27 mouse cellular contexts compared by ENCODE assay signal in the genomic region with DNA sequence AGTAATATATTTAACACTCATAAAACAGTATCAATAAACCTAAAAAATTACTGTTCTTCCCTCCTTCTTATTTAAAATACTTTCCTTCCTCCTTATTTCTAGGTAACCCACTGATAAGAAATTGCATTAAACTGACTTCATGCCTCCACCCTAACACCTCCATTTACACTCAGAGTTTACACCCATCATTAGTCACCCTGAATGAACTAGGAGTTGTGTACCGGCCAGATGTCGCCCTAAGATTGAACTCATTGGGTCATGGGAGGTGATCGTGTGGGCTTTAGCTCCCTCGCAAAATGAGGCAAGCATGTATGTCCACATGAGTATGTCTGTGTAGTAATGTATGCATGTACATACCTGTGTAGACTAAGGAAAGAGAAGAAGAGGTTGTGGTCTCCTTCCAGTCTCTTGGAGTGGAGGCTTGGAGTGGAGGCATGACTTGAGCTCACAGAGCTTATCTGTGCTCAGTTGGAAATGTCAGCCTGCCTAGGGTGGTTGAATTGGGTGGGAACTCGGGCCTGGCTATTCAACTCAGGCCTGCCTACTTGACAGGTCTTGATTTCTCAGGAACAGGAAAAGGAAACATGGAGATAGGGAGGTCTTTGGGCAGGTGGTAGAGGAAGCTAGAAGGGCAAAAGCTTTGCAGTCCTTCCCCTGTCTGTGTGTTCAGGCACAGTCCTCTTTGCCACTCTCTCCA. TPM values are rescaled to one million over a fixed set of nuclear protein-coding genes. Genes with fewer than 3 reads are reported as not detected.
DNase-seq lines count a peak whose midpoint lies in the region; ATAC-seq and TF ChIP-seq lines count a peak whose summit lies in the region.
"Had no signal": no experiment of that assay in that cellular context is flagged by ENCODE, and none has a peak within 500 bp of the region (broad histone marks: within the 10 kb centered on the region; RNA-seq: fewer than 3 reads in every experiment).

No protein-coding gene starts in this region.

- H3K27me3 ChIP-seq in intestine, embryonic 16.5 days (replicated peaks; ENCODE audit: control insufficient read depth, insufficient read depth, low read length) = no peaks in the 10 kb centered on the region
- H3K27me3 ChIP-seq in stomach, embryonic 14.5 days (ENCODE audit: control insufficient read depth, insufficient read depth, low read length) = no peaks in the 10 kb centered on the region
- H3K27me3 ChIP-seq in stomach, postnatal 0 days (ENCODE audit: control insufficient read depth, insufficient read depth, low read length) = no peaks in the 10 kb centered on the region
- H3K27me3 ChIP-seq in hindbrain, postnatal 0 days (ENCODE audit: insufficient read depth, low read length) = no peaks in the 10 kb centered on the region
- H3K27me3 ChIP-seq: embryonic facial prominence, embryonic 13.5 days; forebrain, embryonic 12.5 days; forebrain, embryonic 15.5 days; heart, embryonic 13.5 days had no signal

- peak; percentile 66 for DNase-seq in heart, adult 11 months
- DNase-seq in heart, adult 8-10 months (ENCODE audit: low spot score) = no peak
- DNase-seq in stomach, postnatal 0 days (ENCODE audit: low spot score) = peak; percentile 52
- no peak for DNase-seq in MN1 (ENCODE audit: low spot score)
- DNase-seq in thymus, postnatal 25 days = no peak
- no peak for DNase-seq in hindbrain, postnatal 0 days (ENCODE audit: low spot score)
- DNase-seq: adrenal gland, adult 2 months; adrenal gland, postnatal 14 days; embryo, embryonic 11 days; gastrocnemius, postnatal 14 days; heart, adult 18-20 months; heart, postnatal 14 days; heart, postnatal 4 days had no signal

- no peak for TF ChIP-seq EP300 in stomach, postnatal 0 days (optimal IDR thresholded peaks at IDR 0.05)

- no peak overlapping the region for H3K4me3 ChIP-seq in intestine, embryonic 16.5 days (ENCODE audit: low read length)
- no peak overlapping the region for H3K4me3 ChIP-seq in stomach, embryonic 14.5 days (ENCODE audit: low read depth, low read length)
- no peak overlapping the region for H3K4me3 ChIP-seq in stomach, postnatal 0 days (ENCODE audit: low read depth, low read length)
- H3K4me3 ChIP-seq in hindbrain, postnatal 0 days (ENCODE audit: low read length) = no peak overlapping the region
- H3K4me3 ChIP-seq: embryonic facial prominence, embryonic 10.5 days; embryonic facial prominence, embryonic 13.5 days; erythroblast, embryonic 14.5 days; forebrain, embryonic 12.5 days; forebrain, embryonic 15.5 days; heart, embryonic 10.5 days; heart, embryonic 13.5 days had no signal

- 65% methylated on average over 5 of the region's 5 CpGs for WGBS in intestine, embryonic 16.5 days
- WGBS in stomach, embryonic 14.5 days = 63% methylated on average over 5 of the region's 5 CpGs
- WGBS in stomach, postnatal 0 days = 43% methylated on average over 5 of the region's 5 CpGs
- 83% methylated on average over 5 of the region's 5 CpGs for WGBS in hindbrain, postnatal 0 days

- no peak overlapping the region for H3K27ac ChIP-seq in intestine, embryonic 16.5 days (ENCODE audit: low read length)
- no peak overlapping the region; the same call in 1 of the 2 replicates for H3K27ac ChIP-seq in stomach, embryonic 14.5 days (ENCODE audit: low read length)
- peak overlapping the region; percentile 81 for H3K27ac ChIP-seq in stomach, postnatal 0 days (replicated peaks)
- H3K27ac ChIP-seq in hindbrain, postnatal 0 days = no peak overlapping the region
- H3K27ac ChIP-seq: embryonic facial prominence, embryonic 10.5 days; embryonic facial prominence, embryonic 13.5 days; forebrain, embryonic 12.5 days; forebrain, embryonic 15.5 days; heart, embryonic 10.5 days; heart, embryonic 13.5 days; hindbrain, embryonic 14.5 days had no signal

- no peaks in the 10 kb centered on the region for H3K36me3 ChIP-seq in intestine, embryonic 16.5 days (ENCODE audit: control insufficient read depth, insufficient read depth, low read length)
- no peaks in the 10 kb centered on the region for H3K36me3 ChIP-seq in stomach, embryonic 14.5 days (ENCODE audit: control insufficient read depth, insufficient read depth, low read length)
- no peaks in the 10 kb centered on the region for H3K36me3 ChIP-seq in stomach, postnatal 0 days (ENCODE audit: control insufficient read depth, insufficient read depth, low read length)
- no peaks in the 10 kb centered on the region for H3K36me3 ChIP-seq in hindbrain, postnatal 0 days (ENCODE audit: insufficient read depth, low read length)
- H3K36me3 ChIP-seq: embryonic facial prominence, embryonic 10.5 days; embryonic facial prominence, embryonic 13.5 days; forebrain, embryonic 12.5 days; forebrain, embryonic 15.5 days; heart, embryonic 10.5 days; heart, embryonic 13.5 days had no signal

- no peaks in the 10 kb centered on the region for H3K9me3 ChIP-seq in intestine, embryonic 16.5 days (ENCODE audit: control insufficient read depth, low read length)
- no peaks in the 10 kb centered on the region for H3K9me3 ChIP-seq in stomach, embryonic 14.5 days (ENCODE audit: control insufficient read depth, low read depth, low read length)
- no peaks in the 10 kb centered on the region for H3K9me3 ChIP-seq in stomach, postnatal 0 days (ENCODE audit: control insufficient read depth, low read length)
- no peaks in the 10 kb centered on the region for H3K9me3 ChIP-seq in hindbrain, postnatal 0 days (ENCODE audit: low read length)
- H3K9me3 ChIP-seq: embryonic facial prominence, embryonic 10.5 days; embryonic facial prominence, embryonic 13.5 days; forebrain, embryonic 12.5 days; forebrain, embryonic 15.5 days; heart, embryonic 10.5 days; heart, embryonic 13.5 days had no signal

- H3K4me1 ChIP-seq in intestine, embryonic 16.5 days (ENCODE audit: control insufficient read depth, insufficient read depth, low read length) = peaks cover 5% of the 10 kb centered on the region
- H3K4me1 ChIP-seq in stomach, embryonic 14.5 days (ENCODE audit: control insufficient read depth, insufficient read depth, low read length) = peaks cover 6% of the 10 kb centered on the region; the same call in 1 of the 2 replicates
- H3K4me1 ChIP-seq in stomach, postnatal 0 days (replicated peaks; ENCODE audit: control insufficient read depth, insufficient read depth) = no peaks in the 10 kb centered on the region
- H3K4me1 ChIP-seq in hindbrain, postnatal 0 days (ENCODE audit: insufficient read depth, low read length) = no peaks in the 10 kb centered on the region
- H3K4me1 ChIP-seq: embryonic facial prominence, embryonic 13.5 days; forebrain, embryonic 12.5 days; forebrain, embryonic 15.5 days; heart, embryonic 10.5 days had no signal

- H3K4me2 ChIP-seq in intestine, embryonic 16.5 days (ENCODE audit: low read depth, low read length) = no peak overlapping the region
- no peak overlapping the region for H3K4me2 ChIP-seq in stomach, embryonic 14.5 days (replicated peaks; ENCODE audit: low read depth, low read length)
- no peak overlapping the region for H3K4me2 ChIP-seq in stomach, postnatal 0 days (replicated peaks; ENCODE audit: low read depth)
- H3K4me2 ChIP-seq in hindbrain, postnatal 0 days (ENCODE audit: low read depth, low read length) = no peak overlapping the region
- H3K4me2 ChIP-seq: embryonic facial prominence, embryonic 13.5 days; forebrain, embryonic 12.5 days; forebrain, embryonic 15.5 days; heart, embryonic 13.5 days; hindbrain, embryonic 14.5 days had no signal

- ATAC-seq in intestine, embryonic 16.5 days = 0 out of 2 replicates have a peak, but pooled peaks have one; percentile 36
- ATAC-seq in stomach, embryonic 14.5 days (ENCODE audit: insufficient number of reproducible peaks, insufficient read depth, low FRiP score, low read depth) = peak; percentile 35; the same call in 1 of the 2 replicates
- ATAC-seq in stomach, postnatal 0 days (ENCODE audit: low FRiP score, low TSS enrichment) = peak; percentile 88
- ATAC-seq in hindbrain, postnatal 0 days = no peak
- ATAC-seq: forebrain, embryonic 15.5 days had no signal

- TF ChIP-seq CTCF in stomach, postnatal 0 days (IDR thresholded peaks at IDR 0.05; ENCODE audit: low read depth) = no peak
- TF ChIP-seq CTCF in hindbrain, postnatal 0 days (IDR thresholded peaks at IDR 0.05; ENCODE audit: low read depth) = no peak

- H3K9ac ChIP-seq in intestine, embryonic 16.5 days (ENCODE audit: low read depth, low read length) = no peak overlapping the region
- H3K9ac ChIP-seq in stomach, embryonic 14.5 days (replicated peaks; ENCODE audit: low read depth, low read length) = no peak overlapping the region
- H3K9ac ChIP-seq in stomach, postnatal 0 days (ENCODE audit: low read length) = no peak overlapping the region
- H3K9ac ChIP-seq in hindbrain, postnatal 0 days (replicated peaks; ENCODE audit: low read length) = no peak overlapping the region
- H3K9ac ChIP-seq: embryonic facial prominence, embryonic 13.5 days; forebrain, embryonic 12.5 days; forebrain, embryonic 15.5 days; heart, embryonic 13.5 days; hindbrain, embryonic 14.5 days had no signal

RNA-seq across cellular contexts. Expression of a gene that starts 26.8 kb away (rescaled TPM):
- total RNA-seq in heart, adult 8-10 months (2022) = not detected
- polyA plus RNA-seq in intestine, embryonic 16.5 days (2015; fragmentation: Nextera tagmentation; extraction: Ambion mirVana) = not detected in 2 replicates
- 2.0 and 5.0 TPM in 2 replicates for polyA plus RNA-seq in stomach, embryonic 14.5 days (2014; fragmentation: Nextera tagmentation; extraction: Ambion mirVana)
- 40.0 and 44.6 TPM in 2 replicates for polyA plus RNA-seq in stomach, postnatal 0 days (2015; fragmentation: Nextera tagmentation; extraction: Ambion mirVana)
- total RNA-seq in hindbrain, postnatal 0 days (2014; rRNA removed) = not detected in 2 replicates
- not detected in 2 replicates for polyA plus RNA-seq in hindbrain, postnatal 0 days (2015; fragmentation: Nextera tagmentation; extraction: Ambion mirVana)
- total RNA-seq: adrenal gland, postnatal 14 days; adrenal gland, postnatal 4 days; ES-E14; gastrocnemius, postnatal 14 days; heart, adult 18-20 months; heart, postnatal 4 days had no signal
- polyA plus RNA-seq: adrenal gland, adult 2 months; cortical plate, adult 2 months; embryonic facial prominence, embryonic 10.5 days; erythroblast, embryonic 14.5 days; forebrain, embryonic 12.5 days; forebrain, embryonic 15.5 days; heart, embryonic 10.5 days; heart, embryonic 13.5 days; hindbrain, embryonic 11.5 days; hindbrain, embryonic 14.5 days had no signal

Comparison
In these comparisons a context has a peak if more than half of its experiments do, and no peak if none do; other contexts are left out.
1. DNase-seq: peak in heart, adult 11 months (single experiment) and stomach, postnatal 0 days (single experiment); none in heart, adult 8-10 months (single experiment), MN1 (single experiment), thymus, postnatal 25 days (single experiment) and hindbrain, postnatal 0 days (single experiment).